Mouse (Mus musculus) myocyte (in vitro differentiated cells): Measurements from ENCODE around the gene Eaf1.

Experiments
- CEBPB ChIP-seq: IDR thresholded peaks from 2 replicates; pipeline ENCODE4 v1.6.1; 2011; ENCODE audit warnings: mild to moderate bottlenecking, moderate library complexity; ENCODE audit not compliant: poor library complexity, insufficient read depth, severe bottlenecking
- E2F4 ChIP-seq: IDR thresholded peaks from one replicate; pipeline ENCODE4 v1.6.1; 2011; ENCODE audit warnings: mild to moderate bottlenecking, control low read depth, moderate library complexity; ENCODE audit not compliant: insufficient read depth
- MAX ChIP-seq: IDR thresholded peaks from one replicate; pipeline ENCODE4 v1.6.1; 2011; ENCODE audit warnings: low read depth, mild to moderate bottlenecking, control low read depth
- MYOD1 ChIP-seq, 3 experiments: IDR thresholded peaks; one replicate each; pipeline ENCODE4 v1.6.1; 2011; ENCODE audit warnings: control low read depth in 2 of 3, low read depth in 2 of 3, mild to moderate bottlenecking in 2 of 3, moderate library complexity in 1 of 3; ENCODE audit not compliant: insufficient read length in 2 of 3, control insufficient read depth in 1 of 3
- MYOG ChIP-seq, 3 experiments: IDR thresholded peaks; one replicate each; pipeline ENCODE4 v1.6.1; 2011; ENCODE audit warnings: control low read depth in 2 of 3, low read depth in 2 of 3, mild to moderate bottlenecking in 2 of 3; ENCODE audit not compliant: insufficient read length in 2 of 3, control insufficient read depth in 1 of 3, insufficient read depth in 1 of 3
- POLR2A ChIP-seq: IDR thresholded peaks from one replicate; pipeline ENCODE4 v1.6.1; 2011; ENCODE audit warnings: low read depth, mild to moderate bottlenecking, control low read depth, moderate library complexity; ENCODE audit not compliant: insufficient read length
- POLR2AphosphoS2 ChIP-seq: IDR thresholded peaks from one replicate; pipeline ENCODE4 v1.6.1; 2011; ENCODE audit warnings: low read depth, control low read depth; ENCODE audit not compliant: insufficient read length
- SRF ChIP-seq: IDR thresholded peaks from one replicate; pipeline ENCODE4 v1.6.1; 2011; ENCODE audit warnings: low read depth; ENCODE audit not compliant: control insufficient read depth, insufficient read length
- TCF12 ChIP-seq: IDR thresholded peaks from one replicate; pipeline ENCODE4 v1.6.1; 2011; ENCODE audit warnings: mild to moderate bottlenecking, control low read depth; ENCODE audit not compliant: poor library complexity, insufficient read depth, severe bottlenecking
- USF1 ChIP-seq: IDR thresholded peaks from one replicate; pipeline ENCODE4 v1.6.1; 2011; ENCODE audit warnings: low read depth, mild to moderate bottlenecking, control low read depth, moderate library complexity

DNA sequence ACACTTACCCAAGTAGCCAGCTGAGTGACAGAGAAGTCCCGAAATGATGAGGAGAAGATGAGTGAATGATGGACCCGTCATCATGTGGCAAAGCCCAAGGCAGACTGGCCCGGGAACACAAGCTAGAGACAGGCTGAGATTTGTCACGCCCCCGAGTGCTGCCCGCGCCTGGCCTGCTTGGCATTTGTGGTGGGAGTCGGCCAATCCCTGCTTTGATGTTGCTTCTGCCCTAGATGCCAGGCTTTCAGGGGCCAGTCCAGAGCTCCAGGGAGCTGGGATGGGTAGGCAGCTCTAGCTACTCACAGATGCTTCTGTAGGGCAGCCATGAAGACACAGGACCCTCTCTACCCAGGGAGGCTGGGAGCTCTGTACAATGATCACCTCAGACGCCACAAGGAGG is 63.6 kb downstream of the Eaf1 start:
- TF ChIP-seq POLR2A (no peak), CEBPB (no peak), USF1 (no peak), POLR2AphosphoS2 (no peak), E2F4 (no peak), MAX (no peak), MYOG (IDR thresholded peaks at IDR 0.05; ENCODE audit: control insufficient read depth in 1 of 3, insufficient read depth in 1 of 3, insufficient read length in 2 of 3, low read depth in 2 of 3) (peak in 1 of 3 experiments; percentile 20), MYOD1 (IDR thresholded peaks at IDR 0.05; ENCODE audit: control insufficient read depth in 1 of 3, insufficient read length in 2 of 3, low read depth in 2 of 3) (no peak), TCF12 (no peak), SRF (no peak)
